Mouse (Mus musculus): ENCODE measurements around the gene Cfap61. TPM values are rescaled to one million over a fixed set of nuclear protein-coding genes. Genes with fewer than 3 reads are reported as not detected.

Cfap61 gene
- polyA plus RNA-seq, 1 experiment from 2014 or later: 0.08 TPM

- 62% methylated on average over 17 of the region's 17 CpGs for WGBS
- Histone ChIP-seq H3K9ac (ENCODE audit: low read length) (no peak overlapping the region), H3K9me3 (ENCODE audit: control insufficient read depth, low read length) (no peaks in the 10 kb centered on the region), H3K4me2 (ENCODE audit: low read depth, severe bottlenecking) (no peak overlapping the region), H3K27ac (replicated peaks; ENCODE audit: low read depth, low read length) (no peak overlapping the region), H3K4me3 (ENCODE audit: low read depth, low read length) (no peak overlapping the region), H3K36me3 (ENCODE audit: control insufficient read depth, insufficient read depth, low read length) (no peaks in the 10 kb centered on the region), H3K27me3 (ENCODE audit: control insufficient read depth, insufficient read depth, low read length) (no peaks in the 10 kb centered on the region), H3K4me1 (ENCODE audit: control insufficient read depth, insufficient read depth, low read length) (0 out of 2 replicates have a peak, but pooled peaks cover 3% of the 10 kb centered on the region)
- DNase-seq (ENCODE audit: low spot score) (no peak), ATAC-seq (ENCODE audit: insufficient number of reproducible peaks, low FRiP score, low TSS enrichment, low read depth) (no peak)
These were observed 182.8 kb downstream of the Cfap61 start for GRCm38 (mm10) chr2:146117191-146117914.

- H3K27me3 ChIP-seq (ENCODE audit: control insufficient read depth, insufficient read depth, low read length): no peaks in the 10 kb centered on the region
- no peak for DNase-seq (ENCODE audit: low spot score)
- no peaks in the 10 kb centered on the region for H3K36me3 ChIP-seq (ENCODE audit: control insufficient read depth, insufficient read depth, low read length)
These were observed 183.4 kb downstream of the Cfap61 start for GRCm38 (mm10) chr2:146117915-146118403.

GRCm38 (mm10) chr2:146121551-146121950, 187.0 kb downstream of the Cfap61 start:
- H3K9ac ChIP-seq (ENCODE audit: low read length): no peak overlapping the region
- H3K27me3 ChIP-seq (ENCODE audit: control insufficient read depth, insufficient read depth, low read length): no peaks in the 10 kb centered on the region
- no peak overlapping the region for H3K27ac ChIP-seq (replicated peaks; ENCODE audit: low read depth, low read length)
- H3K36me3 ChIP-seq (ENCODE audit: control insufficient read depth, insufficient read depth, low read length): no peaks in the 10 kb centered on the region
- ATAC-seq (ENCODE audit: insufficient number of reproducible peaks, low FRiP score, low TSS enrichment, low read depth): no peak
- H3K9me3 ChIP-seq (ENCODE audit: control insufficient read depth, low read length): no peaks in the 10 kb centered on the region
- 88% methylated on average over 7 of the region's 7 CpGs for WGBS
- 0 out of 2 replicates have a peak, but pooled peaks cover 3% of the 10 kb centered on the region for H3K4me1 ChIP-seq (ENCODE audit: control insufficient read depth, insufficient read depth, low read length)
- no peak for DNase-seq (ENCODE audit: low spot score)
- H3K4me2 ChIP-seq (ENCODE audit: low read depth, severe bottlenecking): no peak overlapping the region
- no peak overlapping the region for H3K4me3 ChIP-seq (ENCODE audit: low read depth, low read length)

More at GRCm38 (mm10) chr2:146117915-146118403, 183.4 kb downstream of the Cfap61 start:
- H3K4me2 ChIP-seq (ENCODE audit: low read depth, severe bottlenecking): no peak overlapping the region
- no peaks in the 10 kb centered on the region for H3K9me3 ChIP-seq (ENCODE audit: control insufficient read depth, low read length)
- ATAC-seq (ENCODE audit: insufficient number of reproducible peaks, low FRiP score, low TSS enrichment, low read depth): 0 out of 2 replicates have a peak, but pooled peaks have one; percentile 11
- H3K9ac ChIP-seq (ENCODE audit: low read length): no peak overlapping the region
- no peak overlapping the region for H3K4me3 ChIP-seq (ENCODE audit: low read depth, low read length)
- H3K27ac ChIP-seq (replicated peaks; ENCODE audit: low read depth, low read length): no peak overlapping the region
- 52% methylated on average over 3 of the region's 3 CpGs for WGBS
- H3K4me1 ChIP-seq (ENCODE audit: control insufficient read depth, insufficient read depth, low read length): 0 out of 2 replicates have a peak, but pooled peaks cover 3% of the 10 kb centered on the region

GRCm38 (mm10) chr2:146125129-146125528, 190.5 kb downstream of the Cfap61 start:
- 86% methylated on average over 2 of the region's 2 CpGs for WGBS
- ATAC-seq (ENCODE audit: insufficient number of reproducible peaks, low FRiP score, low TSS enrichment, low read depth): no peak
- Histone ChIP-seq H3K9ac (ENCODE audit: low read length) (no peak overlapping the region), H3K27ac (replicated peaks; ENCODE audit: low read depth, low read length) (no peak overlapping the region), H3K4me2 (ENCODE audit: low read depth, severe bottlenecking) (no peak overlapping the region), H3K27me3 (ENCODE audit: control insufficient read depth, insufficient read depth, low read length) (no peaks in the 10 kb centered on the region), H3K4me3 (ENCODE audit: low read depth, low read length) (no peak overlapping the region), H3K36me3 (ENCODE audit: control insufficient read depth, insufficient read depth, low read length) (no peaks in the 10 kb centered on the region), H3K9me3 (ENCODE audit: control insufficient read depth, low read length) (no peaks in the 10 kb centered on the region), H3K4me1 (ENCODE audit: control insufficient read depth, insufficient read depth, low read length) (no peaks in the 10 kb centered on the region)
- no peak for DNase-seq (ENCODE audit: low spot score)

- 93% methylated on average over 6 of the region's 6 CpGs for WGBS
- Histone ChIP-seq H3K4me2 (ENCODE audit: low read depth, severe bottlenecking) (no peak overlapping the region), H3K36me3 (ENCODE audit: control insufficient read depth, insufficient read depth, low read length) (no peaks in the 10 kb centered on the region), H3K9me3 (ENCODE audit: control insufficient read depth, low read length) (no peaks in the 10 kb centered on the region), H3K4me3 (ENCODE audit: low read depth, low read length) (no peak overlapping the region), H3K27ac (replicated peaks; ENCODE audit: low read depth, low read length) (no peak overlapping the region), H3K9ac (ENCODE audit: low read length) (no peak overlapping the region), H3K4me1 (ENCODE audit: control insufficient read depth, insufficient read depth, low read length) (no peaks in the 10 kb centered on the region), H3K27me3 (ENCODE audit: control insufficient read depth, insufficient read depth, low read length) (no peaks in the 10 kb centered on the region)
- ATAC-seq (ENCODE audit: insufficient number of reproducible peaks, low FRiP score, low TSS enrichment, low read depth) (no peak), DNase-seq (ENCODE audit: low spot score) (no peak)
These were observed 194.0 kb downstream of the Cfap61 start for GRCm38 (mm10) chr2:146128622-146129021.

GRCm38 (mm10) chr2:146130514-146130913, 195.9 kb downstream of the Cfap61 start:
- H3K4me2 ChIP-seq (ENCODE audit: low read depth, severe bottlenecking): no peak overlapping the region
- no peaks in the 10 kb centered on the region for H3K36me3 ChIP-seq (ENCODE audit: control insufficient read depth, insufficient read depth, low read length)
- no peaks in the 10 kb centered on the region for H3K9me3 ChIP-seq (ENCODE audit: control insufficient read depth, low read length)
- no peaks in the 10 kb centered on the region for H3K4me1 ChIP-seq (ENCODE audit: control insufficient read depth, insufficient read depth, low read length)
- H3K27me3 ChIP-seq (ENCODE audit: control insufficient read depth, insufficient read depth, low read length): no peaks in the 10 kb centered on the region
- DNase-seq (ENCODE audit: low spot score) (no peak), ATAC-seq (ENCODE audit: insufficient number of reproducible peaks, low FRiP score, low TSS enrichment, low read depth) (no peak)
- H3K9ac ChIP-seq (ENCODE audit: low read length): no peak overlapping the region
- 91% methylated on average over 3 of the region's 3 CpGs for WGBS
- H3K27ac ChIP-seq (replicated peaks; ENCODE audit: low read depth, low read length): no peak overlapping the region
- H3K4me3 ChIP-seq (ENCODE audit: low read depth, low read length): no peak overlapping the region

- no peak for DNase-seq (ENCODE audit: low spot score)
- H3K36me3 ChIP-seq (ENCODE audit: control insufficient read depth, insufficient read depth, low read length): no peaks in the 10 kb centered on the region
- ATAC-seq (ENCODE audit: insufficient number of reproducible peaks, low FRiP score, low TSS enrichment, low read depth): no peak
- no peaks in the 10 kb centered on the region for H3K9me3 ChIP-seq (ENCODE audit: control insufficient read depth, low read length)
- H3K4me2 ChIP-seq (ENCODE audit: low read depth, severe bottlenecking): no peak overlapping the region
- no peak overlapping the region for H3K4me3 ChIP-seq (ENCODE audit: low read depth, low read length)
- H3K4me1 ChIP-seq (ENCODE audit: control insufficient read depth, insufficient read depth, low read length): no peaks in the 10 kb centered on the region
- H3K27ac ChIP-seq (replicated peaks; ENCODE audit: low read depth, low read length): no peak overlapping the region
- H3K27me3 ChIP-seq (ENCODE audit: control insufficient read depth, insufficient read depth, low read length): no peaks in the 10 kb centered on the region
- H3K9ac ChIP-seq (ENCODE audit: low read length): no peak overlapping the region
- WGBS: 90% methylated on average over 6 of the region's 6 CpGs
These were observed 199.7 kb downstream of the Cfap61 start for GRCm38 (mm10) chr2:146134275-146134674.

GRCm38 (mm10) chr2:146140711-146141110, 206.1 kb downstream of the Cfap61 start:
- Histone ChIP-seq H3K36me3 (ENCODE audit: control insufficient read depth, insufficient read depth, low read length) (no peaks in the 10 kb centered on the region), H3K4me2 (ENCODE audit: low read depth, severe bottlenecking) (no peak overlapping the region), H3K4me3 (ENCODE audit: low read depth, low read length) (no peak overlapping the region), H3K4me1 (ENCODE audit: control insufficient read depth, insufficient read depth, low read length) (no peaks in the 10 kb centered on the region), H3K9me3 (ENCODE audit: control insufficient read depth, low read length) (no peaks in the 10 kb centered on the region), H3K27me3 (ENCODE audit: control insufficient read depth, insufficient read depth, low read length) (no peaks in the 10 kb centered on the region), H3K27ac (replicated peaks; ENCODE audit: low read depth, low read length) (no peak overlapping the region), H3K9ac (ENCODE audit: low read length) (no peak overlapping the region)
- 90% methylated on average over 3 of the region's 3 CpGs for WGBS
- ATAC-seq (ENCODE audit: insufficient number of reproducible peaks, low FRiP score, low TSS enrichment, low read depth) (no peak), DNase-seq (ENCODE audit: low spot score) (no peak)
